ENCODE assay signal across 8 mouse cellular contexts in the genomic region with DNA sequence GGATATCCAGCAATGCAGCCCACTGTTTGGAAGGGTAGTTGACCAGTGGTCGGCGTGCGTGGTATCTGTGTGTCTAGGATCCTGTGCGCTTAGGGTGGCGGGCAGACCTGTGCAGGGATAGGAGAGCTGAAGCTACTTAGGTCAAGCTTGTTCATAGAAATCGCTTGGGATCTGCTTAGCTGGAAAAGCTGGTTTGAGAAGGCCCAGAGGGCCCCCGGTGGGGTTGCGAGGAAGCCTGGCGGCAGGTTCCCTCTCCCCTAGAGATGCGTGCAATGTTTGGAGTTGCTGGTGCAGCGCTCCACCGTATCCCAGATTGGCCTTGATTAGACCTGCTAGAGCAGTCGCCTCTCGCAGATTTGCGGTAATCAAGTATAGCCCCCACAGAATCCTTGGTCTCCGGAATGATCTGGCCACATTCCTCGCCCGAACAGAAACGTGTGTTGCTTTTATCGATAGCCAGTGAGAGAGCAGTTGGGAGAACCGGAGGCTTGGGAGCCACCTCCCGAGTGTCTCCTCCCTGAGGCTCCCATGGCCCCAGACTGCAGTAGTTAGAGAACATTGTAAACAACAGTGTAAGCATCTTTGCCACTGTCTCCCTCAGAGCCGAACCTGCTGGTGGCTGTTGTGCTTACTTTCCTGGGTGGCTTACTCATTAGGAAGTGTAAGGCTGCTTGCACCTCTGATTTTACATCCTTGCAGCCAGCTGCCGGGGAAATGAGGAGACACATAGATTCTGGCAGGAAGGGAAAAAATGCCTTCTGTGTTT. TPM values are rescaled to one million over a fixed set of nuclear protein-coding genes. Genes with fewer than 3 reads are reported as not detected.
A peak's percentile ranks its signal among the peaks of the same experiment; 100 is the strongest.
DNase-seq lines count a peak whose midpoint lies in the region; ATAC-seq lines count a peak whose summit lies in the region.

No protein-coding gene starts in this region.

- peak overlapping the region; percentile 85 for H3K4me2 ChIP-seq in forebrain, embryonic 11.5 days (ENCODE audit: low read depth, low read length, severe bottlenecking)
- H3K4me2 ChIP-seq in hindbrain, embryonic 12.5 days (replicated peaks), result peak overlapping the region; percentile 89
- H3K4me2 ChIP-seq in stomach, embryonic 15.5 days, result peak overlapping the region; percentile 76

- peak overlapping the region; percentile 67 for H3K4me3 ChIP-seq in forebrain, embryonic 11.5 days (ENCODE audit: low read depth, low read length)
- peak overlapping the region; percentile 81 for H3K4me3 ChIP-seq in hindbrain, embryonic 12.5 days
- H3K4me3 ChIP-seq in midbrain, embryonic 10.5 days, result peak overlapping the region; percentile 84
- peak overlapping the region; percentile 68 for H3K4me3 ChIP-seq in stomach, embryonic 15.5 days (replicated peaks)

- peak; percentile 7 for DNase-seq in urinary bladder, postnatal 14 days (ENCODE audit: low spot score)
- no peak for DNase-seq in urinary bladder, postnatal 36 days (ENCODE audit: low spot score in 2 of 2)
- DNase-seq in forebrain, embryonic 11.5 days (ENCODE audit: low spot score), result peak; percentile 58
- peak; percentile 55 to 62 for DNase-seq in left cerebral cortex, postnatal 25 days (ENCODE audit: low spot score in 2 of 2)
- DNase-seq in midbrain, embryonic 10.5 days (ENCODE audit: low spot score), result peak; percentile 51

- no peaks in the 10 kb centered on the region for H3K9me3 ChIP-seq in forebrain, embryonic 11.5 days (ENCODE audit: control insufficient read depth, low read length)
- no peaks in the 10 kb centered on the region for H3K9me3 ChIP-seq in hindbrain, embryonic 12.5 days (replicated peaks)
- H3K9me3 ChIP-seq in midbrain, embryonic 10.5 days (replicated peaks), result no peaks in the 10 kb centered on the region
- no peaks in the 10 kb centered on the region for H3K9me3 ChIP-seq in stomach, embryonic 15.5 days

- no peak for ATAC-seq in forebrain, embryonic 11.5 days (replicated peaks; ENCODE audit: low FRiP score)
- 0 out of 2 replicates have a peak, but pooled peaks have one; percentile 4 for ATAC-seq in hindbrain, embryonic 12.5 days (ENCODE audit: low FRiP score)
- no peak for ATAC-seq in stomach, embryonic 15.5 days (ENCODE audit: insufficient read depth, low FRiP score, low read depth)
- no peak for ATAC-seq in erythroid progenitor cell, adult 5-6 weeks (replicated peaks; ENCODE audit: low FRiP score, poor library complexity, severe bottlenecking)

- under 1% methylated on average over 24 of the region's 24 CpGs for whole genome bisulfite sequencing in forebrain, embryonic 11.5 days
- 2% methylated on average over 24 of the region's 24 CpGs for WGBS in hindbrain, embryonic 12.5 days
- WGBS in midbrain, embryonic 10.5 days, result under 1% methylated on average over 24 of the region's 24 CpGs
- WGBS in stomach, embryonic 15.5 days, result 2% methylated on average over 24 of the region's 24 CpGs

- H3K36me3 ChIP-seq in forebrain, embryonic 11.5 days (ENCODE audit: control insufficient read depth, insufficient read depth, low read length), result no peaks in the 10 kb centered on the region
- no peaks in the 10 kb centered on the region for H3K36me3 ChIP-seq in hindbrain, embryonic 12.5 days
- H3K36me3 ChIP-seq in midbrain, embryonic 10.5 days, result no peaks in the 10 kb centered on the region
- H3K36me3 ChIP-seq in stomach, embryonic 15.5 days, result no peaks in the 10 kb centered on the region

- peak overlapping the region; percentile 78 for H3K9ac ChIP-seq in forebrain, embryonic 11.5 days (ENCODE audit: low read length)
- peak overlapping the region; percentile 94 for H3K9ac ChIP-seq in hindbrain, embryonic 12.5 days
- peak overlapping the region; percentile 48; the same call in 1 of the 2 replicates for H3K9ac ChIP-seq in stomach, embryonic 15.5 days

- intact Hi-C loops in left cerebral cortex, postnatal 25 days (cut with DNase I), result loop anchor here (5.0 to 10.0 kb wide), 6 partner anchors 115 to 1322 kb away; no protein-coding TSS in a partner anchor

- peaks cover 28% of the 10 kb centered on the region for H3K27me3 ChIP-seq in forebrain, embryonic 11.5 days (ENCODE audit: control insufficient read depth, insufficient read depth, low read length)
- H3K27me3 ChIP-seq in hindbrain, embryonic 12.5 days, result no peaks in the 10 kb centered on the region
- H3K27me3 ChIP-seq in midbrain, embryonic 10.5 days (ENCODE audit: low read depth, poor library complexity, severe bottlenecking), result peaks cover 31% of the 10 kb centered on the region
- no peaks in the 10 kb centered on the region; the same call in 1 of the 2 replicates for H3K27me3 ChIP-seq in stomach, embryonic 15.5 days (replicated peaks)

- H3K27ac ChIP-seq in forebrain, embryonic 11.5 days (ENCODE audit: low read depth, low read length), result no peak overlapping the region
- peak overlapping the region; percentile 99 for H3K27ac ChIP-seq in hindbrain, embryonic 12.5 days
- peak overlapping the region; percentile 99 for H3K27ac ChIP-seq in midbrain, embryonic 10.5 days (replicated peaks)
- no peak overlapping the region for H3K27ac ChIP-seq in stomach, embryonic 15.5 days

- peaks cover 8% of the 10 kb centered on the region; the same call in 1 of the 2 replicates for H3K4me1 ChIP-seq in forebrain, embryonic 11.5 days (replicated peaks; ENCODE audit: control insufficient read depth, insufficient read depth, low read length)
- H3K4me1 ChIP-seq in hindbrain, embryonic 12.5 days, result peaks cover 19% of the 10 kb centered on the region
- H3K4me1 ChIP-seq in midbrain, embryonic 10.5 days, result peaks cover 49% of the 10 kb centered on the region
- peaks cover 7% of the 10 kb centered on the region; the same call in 1 of the 2 replicates for H3K4me1 ChIP-seq in stomach, embryonic 15.5 days

RNA-seq across cellular contexts. Expression of gene Adgrl3, which starts 2.6 kb away (rescaled TPM):
- polyA plus RNA-seq in forebrain, embryonic 11.5 days (2014; fragmentation: Nextera tagmentation; extraction: Ambion mirVana), result 17.6 and 19.4 TPM in 2 replicates
- 49.4 and 54.9 TPM in 2 replicates for polyA plus RNA-seq in hindbrain, embryonic 12.5 days (2016; fragmentation: Nextera tagmentation; extraction: Ambion mirVana)
- 100 to 1,000 TPM; 204 to 219 TPM for total RNA-seq in left cerebral cortex, postnatal 25 days (2021)
- 11.7 and 16.4 TPM in 2 replicates for polyA plus RNA-seq in midbrain, embryonic 10.5 days (2016; fragmentation: Nextera tagmentation; extraction: Ambion mirVana)
- polyA plus RNA-seq in stomach, embryonic 15.5 days (2015; fragmentation: Nextera tagmentation; extraction: Ambion mirVana), result 17.3 and 17.5 TPM in 2 replicates
- not detected in 2 replicates for total RNA-seq in erythroid progenitor cell, adult 5-6 weeks (2015; ENCODE audit: low replicate concordance)
- not detected in 2 replicates for total RNA-seq in erythroid progenitor cell, adult 5-6 weeks (2017; ENCODE audit: low replicate concordance)

Comparison
In these comparisons a context has a peak if more than half of its experiments do, and no peak if none do; other contexts are left out.
1. DNase-seq: peak in urinary bladder, postnatal 14 days (single experiment), forebrain, embryonic 11.5 days (single experiment), left cerebral cortex, postnatal 25 days (2 of 2) and midbrain, embryonic 10.5 days (single experiment); none in urinary bladder, postnatal 36 days (0 of 2).
2. H3K27ac ChIP-seq: peak in hindbrain, embryonic 12.5 days (single experiment) and midbrain, embryonic 10.5 days (single experiment); none in forebrain, embryonic 11.5 days (single experiment) and stomach, embryonic 15.5 days (single experiment).
3. Peak in every context shown above with its lines, with median percentiles within 50 percentile points of each other: H3K4me2 ChIP-seq, H3K4me3 ChIP-seq and H3K9ac ChIP-seq.